Mouse (Mus musculus) lung, adult 2 months (tissue): Measurements from ENCODE around the gene Sppl2b.

Source experiments
- CTCF ChIP-seq: fragments of 200-500 bp; IDR thresholded peaks from 2 replicates; pipeline ENCODE4 v1.5.1; 2011; ENCODE audit warnings: mild to moderate bottlenecking, low read length, control low read depth; ENCODE audit not compliant: insufficient read depth
- POLR2A ChIP-seq: fragments of 200-500 bp; IDR thresholded peaks from 2 replicates; pipeline ENCODE4 v1.6.1; 2011; ENCODE audit warnings: low read depth, mild to moderate bottlenecking, control low read depth, low read length, borderline replicate concordance; ENCODE audit errors: extremely low read depth

GRCm38 (mm10) chr10:80835617-80836016 is 19.5 kb upstream of the Sppl2b start:
- TF ChIP-seq CTCF (no peak), POLR2A (no peak)
